Mouse (Mus musculus): ENCODE results near the gene Dmrt3.

Dmrt3 gene

GRCm38 (mm10) chr19:25622291-25623251 is 12.5 kb downstream of the Dmrt3 start:
- DNase-seq = peak; percentile 63 to 77

- peak; percentile 67 to 84 for DNase-seq
Measured at GRCm38 (mm10) chr19:25628490-25628889, 18.4 kb downstream of the Dmrt3 start.

GRCm38 (mm10) chr19:25635119-25635518 is 25.0 kb downstream of the Dmrt3 start:
- no peak for DNase-seq

- peak; percentile 60 to 75 for DNase-seq
Measured at GRCm38 (mm10) chr19:25635622-25636244, 25.6 kb downstream of the Dmrt3 start.

GRCm38 (mm10) chr19:25638766-25639361 is 28.8 kb downstream of the Dmrt3 start:
- DNase-seq = no peak

- no peak for DNase-seq
Measured at GRCm38 (mm10) chr19:25641786-25642185, 31.7 kb downstream of the Dmrt3 start.

- DNase-seq = no peak
Measured at GRCm38 (mm10) chr19:25647136-25647535, 37.0 kb downstream of the Dmrt3 start.

GRCm38 (mm10) chr19:25648701-25649100 is 38.6 kb downstream of the Dmrt3 start:
- no peak for DNase-seq

- DNase-seq = no peak
Measured at GRCm38 (mm10) chr19:25650474-25650873, 40.4 kb downstream of the Dmrt3 start.

GRCm38 (mm10) chr19:25652560-25652959 is 42.5 kb downstream of the Dmrt3 start:
- DNase-seq = no peak

GRCm38 (mm10) chr19:25654034-25654749 is 44.1 kb downstream of the Dmrt3 start:
- no peak for DNase-seq

GRCm38 (mm10) chr19:25665486-25666339 is 55.6 kb downstream of the Dmrt3 start:
- peak in 1 of 2 experiments; percentile 14 for DNase-seq

GRCm38 (mm10) chr19:25667836-25668235 is 57.7 kb downstream of the Dmrt3 start:
- DNase-seq = no peak

GRCm38 (mm10) chr19:25669593-25670248 is 59.6 kb downstream of the Dmrt3 start:
- DNase-seq = no peak

GRCm38 (mm10) chr19:25670571-25671285 is 60.6 kb downstream of the Dmrt3 start:
- peak in 1 of 2 experiments; percentile 19 for DNase-seq

GRCm38 (mm10) chr19:25671681-25672080 is 61.6 kb downstream of the Dmrt3 start:
- peak in 1 of 2 experiments; percentile 18 for DNase-seq

- DNase-seq = peak; percentile 70 to 76
Measured at GRCm38 (mm10) chr19:25672101-25672950, 62.2 kb downstream of the Dmrt3 start, which contains the start of gene Dmrt2. Gene Dmrt2, plus strand, starts transcription at chr19:25672411.

All from cerebellum, postnatal 25 days (tissue).